Mouse (Mus musculus) urinary bladder, postnatal 4 days (tissue): ENCODE results near the gene Nrd1.

Source experiments
- DNase-seq, 2 experiments: peaks; one replicate each; pipeline ENCODE4 v3.0.0; 2021 to 2022; ENCODE audit warnings: low spot score in 2 of 2

Gene Nrd1

DNA sequence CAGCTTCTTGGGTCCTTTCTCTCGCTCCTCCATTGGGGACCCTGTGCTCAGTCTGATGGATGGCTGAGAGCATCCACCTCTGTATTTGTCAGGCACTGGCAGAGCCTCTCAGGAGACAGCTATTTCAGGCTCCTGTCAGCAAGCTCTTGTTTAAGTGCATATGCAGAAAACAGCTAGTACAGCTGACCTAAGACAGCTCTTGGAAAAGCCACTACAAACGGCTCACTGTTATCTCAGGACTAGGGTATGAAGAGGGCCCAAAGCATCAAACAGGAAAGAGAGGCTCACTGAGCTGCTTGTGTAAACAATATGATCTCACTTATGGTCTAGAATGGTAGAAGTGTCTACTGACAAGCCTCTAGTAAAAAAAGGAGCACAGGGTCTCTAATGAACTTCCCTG, 93.8 kb downstream of the Nrd1 start:
- DNase-seq = no peak

DNA sequence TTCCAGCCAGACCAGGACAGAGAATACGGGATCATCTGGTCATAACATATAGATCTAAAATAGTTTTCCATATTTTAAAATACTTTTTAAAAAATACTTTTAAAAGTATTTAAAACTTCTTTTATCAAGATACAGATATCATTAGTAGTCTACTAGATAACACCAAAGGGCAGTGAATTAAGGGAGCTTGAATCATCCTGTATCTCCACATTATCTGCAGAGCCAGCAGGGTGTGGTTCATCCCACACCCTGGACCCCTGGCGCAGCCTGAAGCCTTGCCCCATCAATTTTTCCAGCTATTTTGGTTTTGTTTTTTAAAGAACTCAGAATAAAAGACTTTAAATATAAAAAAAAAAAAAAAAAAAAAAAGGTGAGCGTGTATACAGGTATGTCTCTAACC, 98.4 kb downstream of the Nrd1 start:
- no peak for DNase-seq

DNA sequence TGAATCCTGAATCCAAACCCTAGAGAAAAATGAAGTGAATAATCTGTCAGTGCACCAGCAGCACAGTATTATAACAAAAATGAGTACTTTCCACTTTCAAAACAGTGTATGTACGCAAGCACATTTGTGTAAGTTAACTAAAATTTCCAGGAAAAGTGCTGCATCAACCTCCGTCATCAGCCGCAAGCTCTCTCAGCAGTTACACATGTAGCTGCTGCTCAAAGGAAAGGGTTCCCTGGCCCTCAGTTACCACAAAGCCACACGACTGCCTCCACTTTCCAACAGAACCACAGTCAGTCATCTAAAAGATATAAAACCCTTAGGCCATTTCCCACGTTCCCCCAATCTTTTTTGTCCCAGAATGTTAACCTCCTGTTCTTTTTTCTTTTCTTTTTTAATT, 102.1 kb downstream of the Nrd1 start:
- no peak for DNase-seq

- no peak for DNase-seq
Measured at GRCm38 (mm10) chr4:109103145-109103883, 102.9 kb downstream of the Nrd1 start.

DNA sequence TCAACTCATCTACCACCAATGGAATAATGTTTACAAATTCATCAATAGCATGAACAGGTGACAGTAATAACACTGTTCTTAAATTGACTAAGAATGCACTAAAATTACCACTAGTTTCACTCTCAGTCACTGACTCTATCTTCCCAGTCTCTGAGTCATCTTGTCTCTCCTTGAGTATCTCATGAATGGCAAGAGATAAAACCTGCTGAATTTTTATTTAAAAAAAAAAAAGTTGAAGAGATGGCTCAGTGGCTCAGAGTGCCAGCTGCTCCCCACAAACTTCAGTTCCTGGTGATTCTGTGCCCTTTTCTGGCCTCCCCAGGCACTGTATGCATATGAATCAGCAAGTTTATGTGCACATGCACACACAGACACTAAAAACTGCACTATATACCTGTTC, 104.8 kb downstream of the Nrd1 start:
- no peak for DNase-seq

DNA sequence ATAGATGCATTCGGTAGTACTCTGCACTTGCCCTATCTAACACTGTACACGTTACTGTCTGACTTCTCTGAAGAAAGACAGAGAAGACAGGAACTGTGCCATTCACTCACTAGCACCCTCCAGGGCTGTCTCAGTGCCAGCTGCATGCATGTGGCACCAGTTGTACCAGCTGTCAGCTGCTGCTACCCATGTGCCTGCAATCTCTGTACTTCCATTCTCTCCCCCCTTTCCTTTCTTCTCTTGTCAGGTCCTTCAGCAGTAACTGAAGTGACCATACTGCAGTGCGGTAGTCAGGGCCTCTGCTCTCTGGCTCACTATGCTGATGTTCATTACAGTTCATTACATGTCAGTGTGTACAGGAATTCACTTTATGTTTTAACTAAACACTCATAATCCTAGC, 105.6 kb downstream of the Nrd1 start:
- no peak for DNase-seq

- DNase-seq = no peak
Measured at GRCm38 (mm10) chr4:109106594-109106993, 106.1 kb downstream of the Nrd1 start.

GRCm38 (mm10) chr4:109109012-109109411, 108.6 kb downstream of the Nrd1 start:
- DNase-seq = no peak

DNA sequence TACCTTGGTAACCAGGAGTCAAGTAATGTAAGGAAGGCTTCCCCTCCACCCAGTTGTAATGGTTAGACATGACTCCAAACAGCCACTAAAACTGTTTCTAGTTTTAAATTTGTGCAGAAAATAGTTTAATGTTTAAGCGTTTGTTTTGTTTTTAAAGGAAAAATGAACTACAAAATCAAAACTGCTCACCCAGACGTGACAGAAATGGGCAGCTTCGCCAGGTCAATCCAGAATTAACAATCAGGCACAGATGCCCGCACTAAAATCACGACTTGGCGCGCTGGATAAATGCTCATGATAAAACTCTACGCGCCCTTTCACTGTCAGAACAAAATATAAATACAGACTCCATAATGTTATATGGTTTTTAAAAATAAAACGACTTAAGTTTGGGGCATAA, 109.2 kb downstream of the Nrd1 start:
- DNase-seq = no peak

DNA sequence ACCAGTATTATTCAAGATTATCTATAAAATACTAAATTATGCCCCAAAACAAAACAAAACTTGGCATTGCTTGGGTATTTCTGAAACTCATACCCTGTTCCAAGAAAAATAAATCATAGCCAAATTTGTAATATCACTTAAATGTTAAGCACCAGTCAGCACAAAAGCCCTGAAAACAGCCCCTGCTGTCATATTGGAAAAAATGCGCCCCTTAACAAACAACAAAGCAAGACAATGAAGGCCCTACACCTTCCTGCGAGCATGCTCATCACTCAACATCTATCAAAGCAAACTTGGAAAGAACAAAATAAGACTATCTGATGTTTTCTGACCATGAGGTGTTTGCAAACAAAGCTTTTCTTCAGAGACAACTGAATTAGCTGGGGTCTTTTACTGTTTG, 110.5 kb downstream of the Nrd1 start:
- DNase-seq = no peak
